Mouse (Mus musculus) T-helper 17 cell (primary cell): ENCODE measurements at regions not wholly inside any gene's neighbourhood (a gene's known extent, or its start where the extent isn't known, plus 50 kb on each side); places are given as distances from the start of the nearest gene placed in this dataset.

Source experiments
- in situ Hi-C, 2 experiments: fragments of 300-600 bp; cut with MboI, MseI; formaldehyde crosslinking; loops; 1 replicate in 1 of 2; 2 replicates in 1 of 2; pipeline ENCODE4 v1.15.1; 2025; ENCODE audit warnings: high pct_unique_total_duplicates in 2 of 2

DNA sequence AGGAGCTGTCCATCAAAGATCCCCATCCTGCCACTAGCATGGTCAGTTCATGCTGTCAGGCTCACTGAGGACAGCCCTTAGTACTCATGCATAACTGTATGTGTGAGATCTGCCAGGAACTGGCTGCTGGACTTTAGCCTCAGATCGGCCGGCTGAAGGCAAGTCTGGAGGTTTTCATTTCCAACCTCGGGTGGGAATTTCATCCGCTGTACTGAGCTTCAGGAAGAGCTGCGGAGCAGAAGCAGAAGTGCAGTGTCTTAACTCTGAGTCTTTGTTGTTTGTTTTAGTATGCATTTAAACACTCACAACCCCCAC, 99.6 kb upstream of the Ccnd2 start:
- in situ Hi-C loops, result loop anchor here in 1 of 2 experiments (25.0 kb wide), 1 partner anchor 1586 kb away; the partner anchor contains the start of genes Gm44511 and Klrb1b

- in situ Hi-C loops, result loop anchor here in 1 of 2 experiments (25.0 kb wide), 1 partner anchor 1585 kb away; the partner anchor contains the start of genes Gm44511 and Klrb1b
Observed at GRCm38 (mm10) chr6:127252000-127252721, 100.2 kb upstream of the Ccnd2 start.

- in situ Hi-C loops, result loop anchor here in 1 of 2 experiments (25.0 kb wide), 1 partner anchor 1583 kb away; the partner anchor contains the start of genes Gm44511 and Klrb1b
Observed at GRCm38 (mm10) chr6:127253935-127254334, 101.9 kb upstream of the Ccnd2 start.

GRCm38 (mm10) chr6:127263903-127264680, 112.1 kb upstream of the Ccnd2 start:
- in situ Hi-C loops, result loop anchor here in 1 of 2 experiments (25.0 kb wide), 1 partner anchor 1573 kb away; the partner anchor contains the start of genes Gm44511 and Klrb1b

DNA sequence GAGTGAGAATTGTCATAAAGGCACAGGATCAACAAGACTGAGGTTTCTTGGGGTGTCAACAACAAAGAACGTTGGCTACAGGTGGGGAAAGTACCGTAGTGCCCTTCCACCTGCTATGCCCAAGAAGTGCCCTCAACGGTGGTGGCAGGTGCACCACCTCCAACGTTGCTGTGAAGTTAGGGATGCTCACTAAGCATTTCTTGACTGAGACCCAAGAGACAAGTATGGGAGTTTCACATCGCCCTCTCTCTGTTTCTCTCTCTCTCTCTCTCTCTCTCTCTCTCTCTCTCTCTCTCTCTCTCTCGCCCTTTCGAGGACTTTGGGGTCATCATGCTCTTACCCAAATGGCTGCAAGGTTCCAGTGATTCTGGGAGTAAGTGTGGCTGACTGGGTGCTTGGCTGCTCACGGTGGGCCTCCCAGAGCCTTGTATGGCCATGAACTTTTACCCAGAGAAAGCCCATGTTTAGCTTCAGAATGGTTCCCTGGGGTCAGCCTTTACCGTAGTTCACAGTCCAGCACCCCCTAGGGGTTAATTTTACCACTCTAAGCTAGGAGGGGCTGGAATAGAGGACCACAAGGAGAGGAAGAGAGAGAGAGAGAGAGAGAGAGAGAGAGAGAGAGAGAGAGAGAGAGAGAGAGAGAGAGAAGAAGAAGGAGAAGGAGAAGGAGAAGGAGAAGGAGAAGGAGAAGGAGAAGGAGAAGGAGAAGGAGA, 113.2 kb upstream of the Ccnd2 start:
- in situ Hi-C loops, result loop anchor here in 1 of 2 experiments (25.0 kb wide), 1 partner anchor 1572 kb away; the partner anchor contains the start of genes Gm44511 and Klrb1b

- in situ Hi-C loops, result loop anchor here in 1 of 2 experiments (25.0 kb wide), 1 partner anchor 1571 kb away; the partner anchor contains the start of genes Gm44511 and Klrb1b
Observed at GRCm38 (mm10) chr6:127265901-127266812, 114.2 kb upstream of the Ccnd2 start.

- in situ Hi-C loops, result loop anchor here in 1 of 2 experiments (25.0 kb wide), 1 partner anchor 1571 kb away; the partner anchor contains the start of genes Gm44511 and Klrb1b
Observed at GRCm38 (mm10) chr6:127266813-127267165, 114.8 kb upstream of the Ccnd2 start.

- in situ Hi-C loops, result loop anchor here in 1 of 2 experiments (25.0 kb wide), 1 partner anchor 1568 kb away; the partner anchor contains the start of genes Gm44511 and Klrb1b
Observed at GRCm38 (mm10) chr6:127269021-127269420, 117.0 kb upstream of the Ccnd2 start.

DNA sequence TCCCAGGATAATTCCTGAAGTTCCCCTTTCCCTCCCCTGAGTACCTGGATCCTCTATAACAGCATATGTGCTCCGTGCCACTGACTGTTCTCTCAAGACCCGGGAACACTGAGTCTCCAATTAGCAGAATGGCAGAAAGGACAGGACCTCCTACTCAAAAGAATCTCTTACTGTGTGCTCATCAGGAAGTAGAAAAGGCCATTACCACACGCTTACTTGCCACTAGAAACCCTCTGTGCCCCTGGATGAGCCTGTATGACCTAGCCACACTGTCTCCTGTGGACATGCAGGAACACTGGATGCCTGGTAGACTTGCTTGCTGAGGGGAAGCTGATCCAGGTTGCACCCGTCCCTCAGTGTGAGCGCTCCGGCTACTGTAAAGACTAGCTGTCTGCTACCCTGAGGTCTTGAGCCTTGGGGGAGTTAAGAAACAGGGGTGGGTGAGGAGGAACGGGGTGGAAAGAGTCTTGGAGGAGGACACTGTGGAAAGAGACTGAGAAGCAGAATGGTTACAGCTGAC, 117.6 kb upstream of the Ccnd2 start:
- in situ Hi-C loops, result loop anchor here (5.0 to 25.0 kb wide), 4 partner anchors 57 to 1568 kb away; partner anchors contain the start of genes Gm44511 (in 1 of the 2) and Klrb1b (in 1 of the 2)

DNA sequence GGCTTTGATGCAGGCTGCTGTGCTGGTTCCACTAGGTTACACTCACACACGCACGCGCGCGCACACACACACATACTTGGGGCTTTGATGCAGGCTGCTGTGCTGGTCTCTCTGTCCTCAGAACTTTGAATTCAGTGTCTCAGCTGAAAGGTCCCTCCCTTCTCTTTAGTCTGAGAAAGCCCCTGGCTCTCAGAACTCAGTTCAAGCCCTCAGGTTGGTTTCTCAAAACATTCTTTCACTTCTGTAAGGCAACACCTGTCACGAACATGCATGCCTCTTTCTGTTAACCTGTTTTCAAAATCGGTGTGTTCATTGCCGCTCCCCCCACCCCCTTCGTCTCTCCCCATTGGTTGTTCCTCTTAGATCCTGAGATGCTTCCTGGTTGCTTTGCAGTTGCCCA, 118.8 kb upstream of the Ccnd2 start:
- in situ Hi-C loops, result loop anchor here (5.0 to 25.0 kb wide), 4 partner anchors 58 to 1567 kb away; partner anchors contain the start of genes Gm44511 (in 1 of the 2) and Klrb1b (in 1 of the 2)

GRCm38 (mm10) chr6:127271418-127271817, 119.4 kb upstream of the Ccnd2 start:
- in situ Hi-C loops, result loop anchor here (5.0 to 25.0 kb wide), 4 partner anchors 59 to 1566 kb away; partner anchors contain the start of genes Gm44511 (in 1 of the 2) and Klrb1b (in 1 of the 2)

DNA sequence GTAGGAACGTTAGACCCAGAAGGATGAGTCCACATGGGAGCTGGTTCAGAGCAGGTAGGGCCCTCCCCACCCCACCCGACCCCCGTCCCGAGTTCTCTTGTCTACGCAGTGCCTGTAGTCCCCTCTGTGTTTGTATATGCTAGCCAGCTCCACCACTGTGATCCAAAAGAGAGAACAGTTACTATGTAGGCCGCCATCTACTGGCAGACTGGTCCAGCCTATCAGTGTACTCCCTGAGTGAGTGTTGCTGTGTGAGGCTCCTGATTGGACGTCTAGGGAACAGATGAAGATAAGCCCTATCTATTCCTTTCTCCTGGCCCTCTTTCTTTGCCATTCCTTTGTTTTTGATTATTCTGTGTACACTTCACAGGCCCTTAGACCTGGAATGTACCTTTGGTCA, 120.6 kb upstream of the Ccnd2 start:
- in situ Hi-C loops, result loop anchor here (5.0 to 25.0 kb wide), 4 partner anchors 60 to 1565 kb away; partner anchors contain the start of genes Gm44511 (in 1 of the 2) and Klrb1b (in 1 of the 2)

- in situ Hi-C loops, result loop anchor here (5.0 to 25.0 kb wide), 4 partner anchors 63 to 1562 kb away; partner anchors contain the start of genes Gm44511 (in 1 of the 2) and Klrb1b (in 1 of the 2)
Observed at GRCm38 (mm10) chr6:127274732-127275429, 122.9 kb upstream of the Ccnd2 start.

DNA sequence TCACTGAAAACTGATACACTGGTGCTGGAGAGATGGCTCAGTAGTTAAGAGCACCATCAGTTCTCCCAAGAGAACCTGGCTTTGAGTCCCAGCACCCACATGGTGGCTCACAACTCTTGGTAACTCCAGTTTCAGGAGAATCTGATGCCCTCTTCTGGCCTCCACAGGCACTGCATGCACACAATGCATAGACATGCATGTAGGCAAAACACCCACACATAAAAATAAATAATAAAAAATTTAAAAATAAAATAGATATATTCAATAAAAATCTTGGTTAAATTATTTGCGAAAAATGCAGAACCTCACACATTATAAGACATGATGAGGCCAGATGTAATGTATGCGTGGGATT, 123.4 kb upstream of the Ccnd2 start:
- in situ Hi-C loops, result no loop called here

- in situ Hi-C loops, result no loop called here
Observed at GRCm38 (mm10) chr6:127276362-127276761, 124.4 kb upstream of the Ccnd2 start.

DNA sequence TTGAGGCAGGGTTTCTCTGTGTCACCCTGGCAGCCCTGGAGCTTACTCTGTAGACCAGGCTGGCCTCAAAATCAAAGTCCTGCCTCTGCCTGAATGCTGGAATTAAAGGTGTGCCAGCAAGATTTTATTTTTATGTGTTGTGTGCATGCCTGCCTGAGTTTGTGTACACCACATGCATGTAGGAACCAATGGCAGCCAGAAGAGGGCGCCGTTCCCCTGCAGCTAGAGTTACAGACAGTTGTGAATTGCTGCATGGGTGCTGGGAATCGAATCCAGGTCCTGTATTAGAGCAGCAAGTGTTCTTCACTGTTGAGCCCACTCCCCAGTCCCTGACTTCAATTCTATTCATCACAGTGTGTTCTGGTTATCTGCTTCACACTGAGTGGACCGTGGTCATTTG, 126.4 kb upstream of the Ccnd2 start:
- in situ Hi-C loops, result no loop called here

GRCm38 (mm10) chr6:127284226-127284625, 132.2 kb upstream of the Ccnd2 start:
- in situ Hi-C loops, result no loop called here

DNA sequence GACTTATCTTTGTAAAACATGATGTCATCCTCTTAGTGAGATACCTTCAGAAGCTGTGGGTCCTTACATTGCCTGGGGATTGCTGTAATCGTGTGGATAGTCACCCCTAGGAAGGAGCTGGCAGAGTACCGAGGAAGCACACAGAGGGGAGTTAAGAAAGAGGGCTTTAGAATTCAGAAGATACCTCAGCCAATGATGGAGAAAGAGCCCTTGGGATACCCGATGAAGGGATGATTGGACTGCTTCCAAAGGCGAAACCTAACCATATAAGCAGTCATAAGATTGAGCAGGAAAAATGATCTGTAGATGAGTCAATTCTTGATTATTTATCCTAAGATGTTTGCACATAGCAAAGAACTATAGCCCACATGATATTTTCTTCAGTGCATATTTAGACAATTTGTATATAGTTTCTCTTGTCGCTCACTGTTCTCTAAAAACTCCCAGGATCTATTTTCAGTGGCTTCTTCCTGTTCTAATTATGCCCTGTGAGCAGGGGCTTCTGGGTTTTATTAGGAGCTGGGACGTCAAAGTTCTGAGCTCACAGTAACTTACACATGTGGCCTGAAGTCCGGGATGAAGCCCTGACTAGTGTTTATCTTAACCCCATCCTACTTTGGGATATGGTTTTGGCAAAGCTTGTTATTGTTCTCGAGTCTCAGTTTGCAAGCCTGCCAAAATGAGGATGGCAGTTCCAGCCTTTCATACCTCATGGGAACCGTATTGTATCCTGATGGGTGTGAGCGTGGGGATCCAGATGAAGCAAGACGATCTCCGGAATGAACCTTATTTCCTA, 134.9 kb upstream of the Ccnd2 start:
- in situ Hi-C loops, result no loop called here
